Mouse (Mus musculus) ES-E14 (cell line): ENCODE measurements at regions not wholly inside any gene's neighbourhood (a gene's known extent, or its start where the extent isn't known, plus 50 kb on each side); places are given as distances from the start of the nearest gene placed in this dataset.

Source experiments
- DNase-seq: peaks from one replicate; pipeline ENCODE4 v3.0.0-alpha.2; 2013; ENCODE audit warnings: low read depth, low spot score
- H3K27ac ChIP-seq: 2 replicates; pipeline ENCODE4 v1.5.1; 2012; ENCODE audit warnings: low read depth, mild to moderate bottlenecking, low read length, moderate library complexity, mixed read lengths; ENCODE audit not compliant: poor library complexity, insufficient read depth, severe bottlenecking
- H3K36me3 ChIP-seq: 2 replicates; pipeline ENCODE4 v1.6.1; 2012; ENCODE audit warnings: mild to moderate bottlenecking, low read length, moderate library complexity, mixed read lengths; ENCODE audit not compliant: control insufficient read depth, poor library complexity, insufficient read depth, severe bottlenecking
- H3K4me1 ChIP-seq, 2 experiments: fragments of 150-350 bp in 1 of 2; sonication (generic) in 1 of 2; 2 replicates each; pipeline ENCODE4 v1.6.1; 2012; ENCODE audit warnings: low read length in 2 of 2, mild to moderate bottlenecking in 1 of 2, mixed read lengths in 1 of 2; ENCODE audit not compliant: control insufficient read depth in 2 of 2, insufficient read depth in 2 of 2, poor library complexity in 1 of 2
- H3K4me3 ChIP-seq, 2 experiments: fragments of 150-350 bp in 1 of 2; sonication (generic) in 1 of 2; 2 replicates each; pipeline ENCODE4 v1.5.1; 2012; ENCODE audit warnings: low read length in 2 of 2, low read depth in 1 of 2, mild to moderate bottlenecking in 1 of 2, mixed read lengths in 1 of 2; ENCODE audit not compliant: insufficient read depth in 1 of 2, poor library complexity in 1 of 2, severe bottlenecking in 1 of 2
- H3K9ac ChIP-seq: 2 replicates; pipeline ENCODE4 v1.6.1; 2012; ENCODE audit warnings: low read depth, mild to moderate bottlenecking, low read length, mixed read lengths; ENCODE audit not compliant: poor library complexity, insufficient read depth, severe bottlenecking
- H3K9me3 ChIP-seq: fragments of 150-350 bp; sonication (generic); 2 replicates; pipeline ENCODE4 v1.6.1; 2012; ENCODE audit warnings: low read depth, mild to moderate bottlenecking, low read length; ENCODE audit not compliant: control insufficient read depth, insufficient read depth
- CHD2 ChIP-seq: IDR thresholded peaks from 2 replicates; pipeline ENCODE4 v1.6.1; 2014; ENCODE audit warnings: mild to moderate bottlenecking, low read depth, low read length, inconsistent platforms
- HCFC1 ChIP-seq: IDR thresholded peaks from 2 replicates; pipeline ENCODE4 v1.6.1; 2012; ENCODE audit warnings: low read length, inconsistent platforms, borderline replicate concordance; ENCODE audit not compliant: insufficient read depth
- MAFK ChIP-seq: IDR thresholded peaks from 2 replicates; pipeline ENCODE4 v1.6.1; 2014; ENCODE audit warnings: mild to moderate bottlenecking, low read depth, low read length, inconsistent platforms; ENCODE audit not compliant: insufficient read depth
- ZC3H11A ChIP-seq: IDR thresholded peaks from 2 replicates; pipeline ENCODE4 v1.6.1; 2012; ENCODE audit warnings: low read depth, mild to moderate bottlenecking, inconsistent platforms, low read length, borderline replicate concordance
- ZNF384 ChIP-seq: IDR thresholded peaks from 2 replicates; pipeline ENCODE4 v1.6.1; 2012; ENCODE audit warnings: low read depth, low read length, inconsistent platforms
- in situ Hi-C, 2 experiments: fragments of 600-800 bp; cut with MboI; formaldehyde crosslinking; loops; one replicate each; pipeline ENCODE4 v1.15.1; 2025; ENCODE audit warnings: low sequenced_read_pairs in 2 of 2, inconsistent platforms in 1 of 2; ENCODE audit not compliant: unreplicated experiment in 2 of 2

DNA sequence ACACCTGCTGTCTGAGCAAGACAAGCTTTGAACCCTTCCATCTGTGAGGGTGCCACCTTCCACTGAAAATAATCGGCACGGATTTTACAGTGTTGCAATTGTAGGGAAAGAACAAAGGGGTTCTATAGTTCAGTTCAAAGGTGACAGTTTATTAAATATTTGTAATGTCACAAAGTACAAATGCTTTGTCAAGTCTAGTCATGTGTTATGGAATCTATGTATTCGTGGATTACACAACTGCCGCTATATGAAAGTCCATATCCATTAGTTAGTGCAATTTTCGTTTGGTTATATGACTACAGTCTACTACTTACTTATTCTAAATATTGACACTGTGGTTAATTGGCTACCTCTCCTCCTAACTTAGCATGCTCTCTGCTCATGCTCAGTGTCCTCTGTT lies 920.9 kb downstream of the Adgrl3 start:
- H3K9me3 ChIP-seq, result no peaks in the 10 kb centered on the region
- H3K36me3 ChIP-seq, result no peaks in the 10 kb centered on the region
- in situ Hi-C loops, result no loop called here
- no peak overlapping the region for H3K9ac ChIP-seq
- DNase-seq, result no peak
- H3K27ac ChIP-seq, result no peak overlapping the region
- TF ChIP-seq HCFC1 (no peak), ZNF384 (no peak), ZC3H11A (no peak), MAFK (no peak), CHD2 (no peak)
- no peaks in the 10 kb centered on the region for H3K4me1 ChIP-seq
- no peak overlapping the region for H3K4me3 ChIP-seq

GRCm38 (mm10) chr5:81969685-81970524 lies 950.0 kb downstream of the Adgrl3 start:
- H3K9ac ChIP-seq, result no peak overlapping the region
- H3K4me1 ChIP-seq, result no peaks in the 10 kb centered on the region
- TF ChIP-seq CHD2, result no peak
- TF ChIP-seq ZC3H11A, result no peak
- no peak for TF ChIP-seq HCFC1
- no peak for TF ChIP-seq ZNF384
- no peak for TF ChIP-seq MAFK
- DNase-seq, result no peak
- no peak overlapping the region for H3K27ac ChIP-seq
- H3K9me3 ChIP-seq, result no peaks in the 10 kb centered on the region
- no peaks in the 10 kb centered on the region for H3K36me3 ChIP-seq
- H3K4me3 ChIP-seq, result no peak overlapping the region
- in situ Hi-C loops, result no loop called here

DNA sequence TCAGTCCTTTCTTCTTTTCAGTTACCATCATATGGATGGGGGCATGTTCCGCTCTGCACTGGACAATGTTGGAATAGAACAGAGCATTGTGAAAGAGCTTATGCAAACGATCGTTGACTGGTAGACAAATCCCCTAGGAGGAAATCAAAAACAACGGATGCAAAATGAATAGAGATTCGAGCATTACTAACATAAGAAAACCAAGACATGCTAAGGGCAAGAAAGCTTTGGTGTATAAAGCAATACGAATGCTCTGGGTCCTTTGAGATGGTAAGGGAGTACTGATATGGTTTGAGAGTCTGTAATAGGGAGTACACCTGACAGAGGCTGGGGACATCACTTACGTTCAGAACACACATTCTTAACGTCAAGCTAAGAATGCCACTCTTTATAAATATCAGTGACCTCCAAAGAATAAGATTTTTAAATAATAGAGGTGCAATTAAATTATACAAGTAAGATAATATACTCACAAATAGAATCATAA lies 950.6 kb downstream of the Adgrl3 start:
- Histone ChIP-seq H3K27ac (no peak overlapping the region), H3K9me3 (no peaks in the 10 kb centered on the region), H3K4me1 (no peaks in the 10 kb centered on the region), H3K4me3 (no peak overlapping the region), H3K36me3 (no peaks in the 10 kb centered on the region), H3K9ac (no peak overlapping the region)
- in situ Hi-C loops, result no loop called here
- TF ChIP-seq ZNF384 (no peak), HCFC1 (no peak), ZC3H11A (no peak), MAFK (no peak), CHD2 (no peak)
- no peak for DNase-seq

- no peak for TF ChIP-seq HCFC1
- no peak for TF ChIP-seq ZNF384
- TF ChIP-seq ZC3H11A, result no peak
- TF ChIP-seq CHD2, result no peak
- TF ChIP-seq MAFK, result no peak
- in situ Hi-C loops, result no loop called here
- Histone ChIP-seq H3K9ac (no peak overlapping the region), H3K9me3 (no peaks in the 10 kb centered on the region), H3K4me3 (no peak overlapping the region), H3K27ac (no peak overlapping the region), H3K36me3 (no peaks in the 10 kb centered on the region), H3K4me1 (no peaks in the 10 kb centered on the region)
- no peak for DNase-seq
Observed at GRCm38 (mm10) chr5:81976515-81976914, 956.6 kb downstream of the Adgrl3 start.
